Mouse (Mus musculus): ENCODE measurements at regions not wholly inside any gene's neighbourhood (a gene's known extent, or its start where the extent isn't known, plus 50 kb on each side); places are given as distances from the start of the nearest gene placed in this dataset.

GRCm38 (mm10) chr15:51507126-51507525 lies 2377.6 kb upstream of the Gm7489 start:
- no peak for TF ChIP-seq GATA1 (IDR thresholded peaks at IDR 0.05; ENCODE audit: borderline replicate concordance, low read length)
- no peak for TF ChIP-seq FLI1 (IDR thresholded peaks at IDR 0.05; ENCODE audit: low read length)

All from megakaryocyte, embryonic 14.5 days (primary cell).